Mouse (Mus musculus): ENCODE measurements at regions not wholly inside any gene's neighbourhood (a gene's known extent, or its start where the extent isn't known, plus 50 kb on each side); places are given as distances from the start of the nearest gene placed in this dataset.

DNA sequence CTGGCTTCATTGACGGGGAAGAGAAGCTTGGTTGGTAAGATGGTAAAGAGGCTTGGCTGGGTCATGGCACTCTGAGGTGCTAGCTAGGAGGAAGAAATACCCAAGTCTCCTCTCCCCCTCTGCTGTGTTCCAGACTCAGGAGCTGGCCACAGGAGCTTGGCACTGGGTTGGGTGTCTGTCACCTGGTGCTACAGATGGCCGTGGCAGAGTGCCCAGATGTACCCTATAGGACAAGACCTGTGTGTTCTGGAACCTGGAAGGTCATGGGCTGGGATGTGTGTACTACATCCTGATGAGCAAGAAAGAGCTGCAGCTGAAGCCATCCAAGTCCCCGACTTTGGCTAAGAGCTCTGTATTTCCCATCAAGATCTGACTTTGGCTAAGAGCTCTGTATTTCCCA lies 72.4 kb downstream of the Nupl2 start:
- Histone ChIP-seq H3K27me3 (ENCODE audit: insufficient read depth, low read length) (no peaks in the 10 kb centered on the region), H3K36me3 (replicated peaks; ENCODE audit: insufficient read depth, low read length) (no peaks in the 10 kb centered on the region), H3K9ac (replicated peaks) (no peak overlapping the region), H3K4me1 (ENCODE audit: insufficient read depth) (no peaks in the 10 kb centered on the region), H3K4me3 (ENCODE audit: low read depth, low read length) (no peak overlapping the region), H3K9me3 (ENCODE audit: low read length) (no peaks in the 10 kb centered on the region), H3K27ac (ENCODE audit: low read depth) (no peak overlapping the region), H3K4me2 (ENCODE audit: low read depth, low read length) (no peak overlapping the region)
- WGBS (ENCODE audit: insufficient replicate concordance): 76% methylated on average over 3 of the region's 3 CpGs
- DNase-seq: no peak
- no peak for ATAC-seq
- TF ChIP-seq EP300 (IDR thresholded peaks at IDR 0.05; ENCODE audit: low read depth) (no peak), CTCF (IDR thresholded peaks at IDR 0.05; ENCODE audit: low read depth) (no peak)

DNA sequence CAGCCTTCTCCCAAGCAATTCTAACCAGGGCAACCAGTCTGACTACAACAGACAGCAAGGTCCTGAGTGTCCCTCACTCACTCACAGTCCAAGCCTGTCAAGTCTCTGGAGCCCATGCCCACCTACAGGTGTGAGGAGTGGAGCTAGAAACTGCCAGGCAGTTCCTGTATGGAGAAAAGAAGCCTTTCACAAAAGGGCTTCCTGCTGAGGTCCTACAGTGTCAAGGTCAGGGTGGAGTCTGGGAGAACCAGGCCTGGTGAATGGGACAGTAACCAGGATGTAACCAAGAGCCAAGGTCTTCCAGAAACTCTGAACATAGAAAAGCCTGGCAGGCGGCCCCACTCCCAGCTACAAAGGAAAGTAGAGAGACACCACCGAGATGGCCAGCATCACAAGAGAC lies 74.2 kb downstream of the Nupl2 start:
- Histone ChIP-seq H3K27me3 (ENCODE audit: insufficient read depth, low read length) (no peaks in the 10 kb centered on the region), H3K9me3 (ENCODE audit: low read length) (no peaks in the 10 kb centered on the region), H3K9ac (replicated peaks) (no peak overlapping the region), H3K36me3 (replicated peaks; ENCODE audit: insufficient read depth, low read length) (no peaks in the 10 kb centered on the region), H3K27ac (ENCODE audit: low read depth) (no peak overlapping the region), H3K4me3 (ENCODE audit: low read depth, low read length) (no peak overlapping the region), H3K4me2 (ENCODE audit: low read depth, low read length) (no peak overlapping the region), H3K4me1 (ENCODE audit: insufficient read depth) (no peaks in the 10 kb centered on the region)
- TF ChIP-seq EP300 (IDR thresholded peaks at IDR 0.05; ENCODE audit: low read depth) (no peak), CTCF (IDR thresholded peaks at IDR 0.05; ENCODE audit: low read depth) (no peak)
- WGBS (ENCODE audit: insufficient replicate concordance): 66% methylated on average over 2 of the region's 2 CpGs
- no peak for DNase-seq
- no peak for ATAC-seq

DNA sequence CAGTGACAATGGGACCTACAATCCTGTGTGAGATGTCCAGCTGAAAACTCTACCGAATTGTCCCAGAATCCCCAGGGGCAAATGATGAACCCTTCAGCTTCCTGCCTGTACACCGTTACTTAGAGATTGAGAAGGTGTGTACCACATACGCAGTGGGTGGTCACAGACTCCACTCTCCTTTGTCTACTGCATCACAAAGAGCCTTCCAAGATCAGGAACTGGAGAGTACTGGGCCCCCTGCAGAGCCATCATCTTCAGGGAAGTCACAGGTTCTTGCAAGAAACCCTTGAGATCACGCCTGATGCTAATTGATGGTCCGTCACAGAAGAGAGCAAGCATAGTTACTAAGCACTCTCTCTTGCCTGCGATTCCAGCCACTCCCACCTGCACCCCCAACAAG lies 79.4 kb downstream of the Nupl2 start:
- Histone ChIP-seq H3K36me3 (replicated peaks; ENCODE audit: insufficient read depth, low read length) (no peaks in the 10 kb centered on the region), H3K9me3 (ENCODE audit: low read length) (no peaks in the 10 kb centered on the region), H3K9ac (replicated peaks) (no peak overlapping the region), H3K27ac (ENCODE audit: low read depth) (no peak overlapping the region), H3K4me2 (ENCODE audit: low read depth, low read length) (no peak overlapping the region), H3K4me1 (ENCODE audit: insufficient read depth) (no peaks in the 10 kb centered on the region), H3K4me3 (ENCODE audit: low read depth, low read length) (no peak overlapping the region), H3K27me3 (ENCODE audit: insufficient read depth, low read length) (no peaks in the 10 kb centered on the region)
- ATAC-seq (no peak), DNase-seq (no peak)
- TF ChIP-seq EP300 (IDR thresholded peaks at IDR 0.05; ENCODE audit: low read depth) (no peak), CTCF (IDR thresholded peaks at IDR 0.05; ENCODE audit: low read depth) (no peak)
- 76% methylated on average over 6 of the region's 6 CpGs for WGBS (ENCODE audit: insufficient replicate concordance)

DNA sequence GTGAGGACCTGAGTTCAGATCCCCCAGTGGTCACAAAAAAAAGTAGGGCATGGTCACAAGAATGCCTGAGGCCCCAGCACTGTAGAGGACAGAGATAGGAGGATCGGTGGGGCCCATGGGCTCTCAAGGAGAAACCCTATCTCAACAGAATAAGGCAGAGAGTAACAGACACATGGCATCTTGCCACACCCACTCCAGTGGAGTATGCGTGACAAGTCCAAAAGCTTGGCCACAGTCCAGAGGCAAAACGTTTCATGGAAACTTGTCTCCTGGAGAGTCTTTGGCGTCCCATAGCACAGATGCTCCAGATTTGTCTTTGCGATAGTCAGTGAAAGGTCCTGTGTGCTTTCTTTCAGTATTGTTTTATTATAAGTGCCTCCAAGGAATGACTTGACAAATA lies 90.7 kb downstream of the Nupl2 start:
- no peaks in the 10 kb centered on the region for H3K4me1 ChIP-seq (ENCODE audit: insufficient read depth)
- no peaks in the 10 kb centered on the region for H3K9me3 ChIP-seq (ENCODE audit: low read length)
- H3K9ac ChIP-seq (replicated peaks): no peak overlapping the region
- ATAC-seq (no peak), DNase-seq (no peak)
- no peak overlapping the region for H3K27ac ChIP-seq (ENCODE audit: low read depth)
- H3K27me3 ChIP-seq (ENCODE audit: insufficient read depth, low read length): no peaks in the 10 kb centered on the region
- 71% methylated on average over 5 of the region's 5 CpGs for WGBS (ENCODE audit: insufficient replicate concordance)
- no peak for TF ChIP-seq CTCF (IDR thresholded peaks at IDR 0.05; ENCODE audit: low read depth)
- no peak for TF ChIP-seq EP300 (IDR thresholded peaks at IDR 0.05; ENCODE audit: low read depth)
- no peaks in the 10 kb centered on the region for H3K36me3 ChIP-seq (replicated peaks; ENCODE audit: insufficient read depth, low read length)
- H3K4me3 ChIP-seq (ENCODE audit: low read depth, low read length): no peak overlapping the region
- no peak overlapping the region for H3K4me2 ChIP-seq (ENCODE audit: low read depth, low read length)

DNA sequence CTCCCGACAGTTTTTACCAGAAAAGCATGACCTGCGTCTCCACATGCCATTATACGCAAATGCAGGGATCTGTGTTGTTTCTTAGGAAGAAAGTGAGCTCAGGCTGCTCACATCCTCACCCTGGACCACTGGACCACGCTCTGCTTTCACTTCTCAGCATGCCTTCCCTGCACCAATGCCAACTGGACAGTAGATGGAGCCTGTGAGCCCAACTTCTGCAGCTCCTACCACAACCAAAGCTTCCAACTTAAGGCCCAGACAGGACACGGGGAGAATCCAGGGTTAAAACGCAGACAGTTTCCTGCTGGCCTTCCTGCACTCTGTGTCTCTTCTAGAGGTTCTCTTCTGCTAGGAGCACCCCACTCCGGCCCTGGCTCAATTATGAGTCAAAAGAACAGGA lies 90.3 kb downstream of the Kcnh2 start:
- H3K36me3 ChIP-seq (replicated peaks; ENCODE audit: insufficient read depth, low read length): no peaks in the 10 kb centered on the region
- DNase-seq: peak; percentile 59
- 7% methylated on average over 7 of the region's 7 CpGs for whole genome bisulfite sequencing (ENCODE audit: insufficient replicate concordance)

DNA sequence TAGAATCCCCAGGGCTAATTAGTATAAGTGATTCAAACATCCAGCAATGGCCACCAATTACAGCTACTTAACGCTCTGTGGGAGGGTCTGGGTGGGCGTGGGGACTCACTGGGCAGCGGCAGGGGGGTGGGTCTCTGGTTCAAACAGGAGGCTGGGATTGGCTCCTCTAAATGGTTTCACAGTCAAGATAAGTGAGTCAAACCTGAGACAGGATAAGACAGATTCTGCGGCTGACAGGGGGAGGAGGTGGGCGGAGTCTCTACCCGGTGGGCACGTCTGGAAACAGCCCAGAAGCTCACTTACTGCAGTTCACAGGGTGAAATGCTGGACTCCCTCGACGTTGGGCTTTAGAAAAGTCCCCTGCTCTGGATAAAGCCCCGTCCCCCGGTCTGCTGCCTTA lies 89.3 kb downstream of the Kcnh2 start:
- no peak overlapping the region for H3K9ac ChIP-seq (replicated peaks)
- 15% methylated on average over 11 of the region's 11 CpGs for WGBS (ENCODE audit: insufficient replicate concordance)
- DNase-seq (no peak), ATAC-seq (no peak)
- TF ChIP-seq CTCF (IDR thresholded peaks at IDR 0.05; ENCODE audit: low read depth) (no peak), EP300 (IDR thresholded peaks at IDR 0.05; ENCODE audit: low read depth) (no peak)
- H3K27me3 ChIP-seq (ENCODE audit: insufficient read depth, low read length): no peaks in the 10 kb centered on the region
- no peak overlapping the region for H3K4me2 ChIP-seq (ENCODE audit: low read depth, low read length)
- H3K4me3 ChIP-seq (ENCODE audit: low read depth, low read length): no peak overlapping the region
- no peaks in the 10 kb centered on the region for H3K36me3 ChIP-seq (replicated peaks; ENCODE audit: insufficient read depth, low read length)
- no peak overlapping the region for H3K27ac ChIP-seq (ENCODE audit: low read depth)
- no peaks in the 10 kb centered on the region for H3K9me3 ChIP-seq (ENCODE audit: low read length)
- no peaks in the 10 kb centered on the region for H3K4me1 ChIP-seq (ENCODE audit: insufficient read depth)

More for the DNA sequence above, 90.3 kb downstream of the Kcnh2 start:
- H3K27ac ChIP-seq (ENCODE audit: low read depth): no peak overlapping the region
- H3K4me3 ChIP-seq (ENCODE audit: low read depth, low read length): no peak overlapping the region
- no peaks in the 10 kb centered on the region for H3K27me3 ChIP-seq (ENCODE audit: insufficient read depth, low read length)
- no peak overlapping the region for H3K4me2 ChIP-seq (ENCODE audit: low read depth, low read length)
- ATAC-seq: peak; percentile 55
- no peak overlapping the region for H3K9ac ChIP-seq (replicated peaks)
- H3K9me3 ChIP-seq (ENCODE audit: low read length): no peaks in the 10 kb centered on the region
- no peak for TF ChIP-seq EP300 (IDR thresholded peaks at IDR 0.05; ENCODE audit: low read depth)
- TF ChIP-seq CTCF (IDR thresholded peaks at IDR 0.05; ENCODE audit: low read depth): peak; percentile 80
- no peaks in the 10 kb centered on the region for H3K4me1 ChIP-seq (ENCODE audit: insufficient read depth)

DNA sequence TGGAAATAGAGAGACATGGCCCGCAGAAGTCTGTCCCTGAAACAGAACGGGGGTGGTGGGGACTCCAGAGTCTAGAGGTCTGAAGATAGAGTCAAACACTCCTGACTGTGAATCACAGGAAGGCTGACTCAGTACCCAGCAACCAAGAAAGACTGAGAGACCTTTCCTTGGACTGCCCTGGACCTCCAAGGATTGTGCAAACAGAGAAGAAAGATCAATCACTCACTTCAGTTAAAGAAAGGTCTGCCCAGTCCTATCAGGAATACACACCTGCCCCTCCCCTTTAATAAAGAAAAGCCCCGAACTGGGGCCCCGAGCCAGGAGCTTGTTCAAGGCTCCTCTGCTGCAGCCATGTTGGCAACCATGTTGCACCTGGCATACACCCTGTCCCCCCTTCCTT lies 87.3 kb downstream of the Kcnh2 start:
- WGBS (ENCODE audit: insufficient replicate concordance): 37% methylated on average over 4 of the region's 4 CpGs

More for the DNA sequence above, 87.3 kb downstream of the Kcnh2 start:
- Histone ChIP-seq H3K36me3 (replicated peaks; ENCODE audit: insufficient read depth, low read length) (no peaks in the 10 kb centered on the region), H3K4me1 (ENCODE audit: insufficient read depth) (no peaks in the 10 kb centered on the region), H3K9me3 (ENCODE audit: low read length) (no peaks in the 10 kb centered on the region), H3K9ac (replicated peaks) (no peak overlapping the region), H3K4me2 (ENCODE audit: low read depth, low read length) (no peak overlapping the region), H3K27me3 (ENCODE audit: insufficient read depth, low read length) (no peaks in the 10 kb centered on the region), H3K4me3 (ENCODE audit: low read depth, low read length) (no peak overlapping the region), H3K27ac (ENCODE audit: low read depth) (no peak overlapping the region)
- DNase-seq (no peak), ATAC-seq (no peak)
- TF ChIP-seq EP300 (IDR thresholded peaks at IDR 0.05; ENCODE audit: low read depth): no peak
- TF ChIP-seq CTCF (IDR thresholded peaks at IDR 0.05; ENCODE audit: low read depth): no peak
